In the genomic region with DNA sequence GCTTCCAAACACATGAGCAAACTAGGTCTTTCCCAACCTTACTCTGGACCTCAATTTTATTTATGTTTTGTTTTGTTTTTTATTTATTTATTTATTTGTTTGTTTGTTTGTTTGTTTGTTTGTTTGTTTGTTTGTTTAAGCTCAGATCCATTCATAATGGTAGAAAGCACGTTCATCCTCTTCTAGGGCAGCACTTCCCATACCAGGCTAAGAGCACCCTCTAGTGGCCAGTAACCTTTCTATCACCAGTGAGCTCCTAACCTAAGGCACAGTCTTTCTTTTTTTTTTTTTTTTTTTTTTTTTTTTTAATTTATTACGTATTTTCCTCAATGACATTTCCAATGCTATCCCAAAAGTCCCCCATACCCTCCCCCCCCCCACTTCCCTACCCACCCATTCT, we compare ENCODE assay signal across 9 mouse cellular contexts. TPM values are rescaled to one million over a fixed set of nuclear protein-coding genes. Genes with fewer than 3 reads are reported as not detected.
DNase-seq lines count a peak whose midpoint lies in the region; ATAC-seq and TF ChIP-seq lines count a peak whose summit lies in the region.
"Not testable (repeated sequence)": the region's sequence is repeated elsewhere in the genome, so short reads cannot be mapped to it uniquely, and the experiment has no call there.
"Had no signal": no experiment of that assay in that cellular context is flagged by ENCODE, and none has a peak within 500 bp of the region (broad histone marks: within the 10 kb centered on the region; RNA-seq: fewer than 3 reads in every experiment).

No protein-coding gene starts in this region.

- peak; percentile 77 for ATAC-seq in inflammation-experienced regulatory T-cells, adult 6 months
- ATAC-seq in megakaryocyte progenitor cell, adult 5-6 weeks (replicated peaks; ENCODE audit: poor library complexity), result peak; percentile 92

- peak; percentile 54 for TF ChIP-seq CTCF in left cerebral cortex, adult 2 months (IDR thresholded peaks at IDR 0.05)

- H3K27ac ChIP-seq in left cerebral cortex, adult 2 months, result not testable (repeated sequence)

- intact Hi-C loops in left cerebral cortex, adult 2 months (cut with DNase I), result loop anchor here (2.0 to 5.0 kb wide), 3 partner anchors 41 to 441 kb away; no protein-coding TSS in a partner anchor

- DNase-seq in NIH3T3 (ENCODE audit: low read depth), result peak; percentile 85
- DNase-seq in cerebellum, adult 9-10 months, result peak; percentile 83
- peak; percentile 18 to 81 for DNase-seq in frontal cortex, adult 2 months (ENCODE audit: extremely low spot score in 1 of 2, low spot score in 1 of 2)
- peak; percentile 31 to 45 for DNase-seq in left cerebral cortex, adult 2 months (ENCODE audit: extremely low spot score in 1 of 2, low spot score in 2 of 2)
- DNase-seq in right cerebral cortex, postnatal 10 days (ENCODE audit: low spot score in 2 of 2), result peak; percentile 52 to 75

- H3K4me3 ChIP-seq in left cerebral cortex, adult 2 months, result not testable (repeated sequence)

RNA-seq across cellular contexts. Expression of gene Atp2b3, which starts 9.3 kb away (rescaled TPM):
- polyA plus RNA-seq in frontal cortex, adult 2 months (2012; rRNA removed), result 29.2 and 35.8 TPM in 2 replicates
- polyA plus RNA-seq in inflammation-experienced regulatory T-cells, adult 6 months (2017; shearing (Covaris generic)), result not detected
- total RNA-seq in left cerebral cortex, adult 2 months (2021), result 100 to 1,000 TPM in 1 of 2 experiments, 10 to 100 TPM in 1; 99.8 to 105 TPM
- not detected in 2 replicates for total RNA-seq in megakaryocyte progenitor cell, adult 5-6 weeks (2015)
- total RNA-seq in megakaryocyte progenitor cell, adult 5-6 weeks (2017), result not detected in 2 replicates

RNA-seq across cellular contexts. Expression of gene Bgn, which starts 10.2 kb away (rescaled TPM):
- 28.2 and 30.2 TPM in 2 replicates for polyA plus RNA-seq in frontal cortex, adult 2 months (2012; rRNA removed)
- polyA plus RNA-seq in inflammation-experienced regulatory T-cells, adult 6 months (2017; shearing (Covaris generic)), result 1 to 10 TPM in 1 of 3 experiments, not detected in 2; 1.1 TPM
- total RNA-seq in left cerebral cortex, adult 2 months (2021), result 10 to 100 TPM; 15.5 to 17.6 TPM
- 1.3 and 1.4 TPM in 2 replicates for total RNA-seq in megakaryocyte progenitor cell, adult 5-6 weeks (2015)
- 0.30 TPM in 1 of 2 replicates, not detected in the other for total RNA-seq in megakaryocyte progenitor cell, adult 5-6 weeks (2017)

RNA-seq across cellular contexts. Expression of gene Haus7, which starts 34.7 kb away (rescaled TPM):
- 11.7 and 12.7 TPM in 2 replicates for polyA plus RNA-seq in frontal cortex, adult 2 months (2012; rRNA removed)
- 10 to 100 TPM; 28.7 to 40.7 (median 32.3) TPM for polyA plus RNA-seq in inflammation-experienced regulatory T-cells, adult 6 months (2017; shearing (Covaris generic))
- total RNA-seq in left cerebral cortex, adult 2 months (2021), result 1 to 10 TPM; 7.9 to 9.2 TPM
- total RNA-seq in megakaryocyte progenitor cell, adult 5-6 weeks (2015), result 27.1 and 34.7 TPM in 2 replicates
- 48.9 and 63.1 TPM in 2 replicates for total RNA-seq in megakaryocyte progenitor cell, adult 5-6 weeks (2017)

RNA-seq across cellular contexts. Expression of gene Trex2, which starts 58.4 kb away (rescaled TPM):
- not detected in 2 replicates for polyA plus RNA-seq in frontal cortex, adult 2 months (2012; rRNA removed)
- polyA plus RNA-seq in inflammation-experienced regulatory T-cells, adult 6 months (2017; shearing (Covaris generic)), result not detected
- not detected for total RNA-seq in left cerebral cortex, adult 2 months (2021)
- not detected in 2 replicates for total RNA-seq in megakaryocyte progenitor cell, adult 5-6 weeks (2015)
- total RNA-seq in megakaryocyte progenitor cell, adult 5-6 weeks (2017), result not detected in 2 replicates
- polyA plus RNA-seq: heart, embryonic 15.5 days; macrophage had no signal

Comparison
In these comparisons a context has a peak if more than half of its experiments do, and no peak if none do; other contexts are left out.
1. RNA of gene Atp2b3, which starts 9.3 kb away (total RNA-seq): 99.8 to 105 TPM in left cerebral cortex, adult 2 months; not detected in megakaryocyte progenitor cell, adult 5-6 weeks; every median in the first group is over 100 times any median in the second.
2. RNA of gene Bgn, which starts 10.2 kb away (total RNA-seq): 15.5 to 17.6 TPM in left cerebral cortex, adult 2 months; 0.30 to 1.4 TPM in megakaryocyte progenitor cell, adult 5-6 weeks; every median in the first group is over 4 times any median in the second.
3. Peak in every context shown above with its lines, with median percentiles within 50 percentile points of each other: DNase-seq.